Mouse (Mus musculus): ENCODE measurements around the gene Tmem184a.

Tmem184a gene

GRCm38 (mm10) chr5:139813126-139813490 lies 6.6 kb downstream of the Tmem184a start:
- no peak for DNase-seq (ENCODE audit: low spot score)

GRCm38 (mm10) chr5:139812398-139813125 lies 7.2 kb downstream of the Tmem184a start:
- DNase-seq (ENCODE audit: low spot score): no peak

- no peak for DNase-seq (ENCODE audit: low spot score)
Measured at GRCm38 (mm10) chr5:139811677-139812397, 7.9 kb downstream of the Tmem184a start.

GRCm38 (mm10) chr5:139809397-139809796 lies 10.3 kb downstream of the Tmem184a start:
- no peak for DNase-seq (ENCODE audit: low spot score)

- DNase-seq (ENCODE audit: low spot score): no peak
Measured at GRCm38 (mm10) chr5:139805924-139806323, 13.8 kb downstream of the Tmem184a start.

GRCm38 (mm10) chr5:139804573-139805111 lies 15.1 kb downstream of the Tmem184a start:
- no peak for DNase-seq (ENCODE audit: low spot score)

GRCm38 (mm10) chr5:139804107-139804551 lies 15.6 kb downstream of the Tmem184a start:
- peak; percentile 51 for DNase-seq (ENCODE audit: low spot score)

- peak; percentile 86 for DNase-seq (ENCODE audit: low spot score)
Measured at GRCm38 (mm10) chr5:139803601-139804102, 16.1 kb downstream of the Tmem184a start.

- no peak for DNase-seq (ENCODE audit: low spot score)
Measured at GRCm38 (mm10) chr5:139803165-139803564, 16.6 kb downstream of the Tmem184a start.

- DNase-seq (ENCODE audit: low spot score): no peak
Measured at GRCm38 (mm10) chr5:139801880-139802279, 17.8 kb downstream of the Tmem184a start.

GRCm38 (mm10) chr5:139801231-139801630 lies 18.5 kb downstream of the Tmem184a start:
- no peak for DNase-seq (ENCODE audit: low spot score)

GRCm38 (mm10) chr5:139799801-139800590 lies 19.7 kb downstream of the Tmem184a start:
- no peak for DNase-seq (ENCODE audit: low spot score)

GRCm38 (mm10) chr5:139799041-139799440 lies 20.7 kb downstream of the Tmem184a start:
- no peak for DNase-seq (ENCODE audit: low spot score)

- no peak for DNase-seq (ENCODE audit: low spot score)
Measured at GRCm38 (mm10) chr5:139798168-139798900, 21.4 kb downstream of the Tmem184a start.

GRCm38 (mm10) chr5:139797473-139798167 lies 22.1 kb downstream of the Tmem184a start:
- peak; percentile 94 for DNase-seq (ENCODE audit: low spot score)

GRCm38 (mm10) chr5:139796900-139797299 lies 22.8 kb downstream of the Tmem184a start:
- DNase-seq (ENCODE audit: low spot score): peak; percentile 64

GRCm38 (mm10) chr5:139796001-139796620 lies 23.6 kb downstream of the Tmem184a start:
- no peak for DNase-seq (ENCODE audit: low spot score)

- DNase-seq (ENCODE audit: low spot score): no peak
Measured at GRCm38 (mm10) chr5:139794938-139795337, 24.8 kb downstream of the Tmem184a start.

GRCm38 (mm10) chr5:139794137-139794536 lies 25.6 kb downstream of the Tmem184a start:
- DNase-seq (ENCODE audit: low spot score): no peak

All from embryo, embryonic 10.5 days (tissue).